Mouse (Mus musculus) myocyte (in vitro differentiated cells): ENCODE results near the gene Tmem43. TPM values are rescaled to one million over a fixed set of nuclear protein-coding genes. Genes with fewer than 3 reads are reported as not detected.
"Not testable (repeated sequence)": the region's sequence is repeated elsewhere in the genome, so short reads cannot be mapped to it uniquely, and the experiment has no call there.

Experiments used
- H3K27me3 ChIP-seq: one replicate; pipeline ENCODE4 v1.6.1; 2011; ENCODE audit not compliant: control insufficient read depth, insufficient read depth, insufficient read length
- H3K36me3 ChIP-seq: one replicate; pipeline ENCODE4 v1.6.1; 2011; ENCODE audit not compliant: control insufficient read depth, insufficient read depth
- H3K4me2 ChIP-seq: one replicate; pipeline ENCODE4 v1.6.1; 2011; ENCODE audit warnings: low read depth, control low read depth
- H3K4me3 ChIP-seq: one replicate; pipeline ENCODE4 v1.5.1; 2011; ENCODE audit warnings: mild to moderate bottlenecking, control low read depth, moderate library complexity
- H3K79me2 ChIP-seq: one replicate; pipeline ENCODE4 v1.6.1; 2011; ENCODE audit not compliant: control insufficient read depth, insufficient read depth
- H3ac ChIP-seq: one replicate; pipeline ENCODE4 v1.6.1; 2011; ENCODE audit not compliant: control insufficient read depth, insufficient read length
- CEBPB ChIP-seq: IDR thresholded peaks from 2 replicates; pipeline ENCODE4 v1.6.1; 2011; ENCODE audit warnings: mild to moderate bottlenecking, moderate library complexity; ENCODE audit not compliant: poor library complexity, insufficient read depth, severe bottlenecking
- E2F4 ChIP-seq: IDR thresholded peaks from one replicate; pipeline ENCODE4 v1.6.1; 2011; ENCODE audit warnings: mild to moderate bottlenecking, control low read depth, moderate library complexity; ENCODE audit not compliant: insufficient read depth
- MAX ChIP-seq: IDR thresholded peaks from one replicate; pipeline ENCODE4 v1.6.1; 2011; ENCODE audit warnings: low read depth, mild to moderate bottlenecking, control low read depth
- MYOD1 ChIP-seq, 3 experiments: IDR thresholded peaks; one replicate each; pipeline ENCODE4 v1.6.1; 2011; ENCODE audit warnings: control low read depth in 2 of 3, low read depth in 2 of 3, mild to moderate bottlenecking in 2 of 3, moderate library complexity in 1 of 3; ENCODE audit not compliant: insufficient read length in 2 of 3, control insufficient read depth in 1 of 3
- MYOG ChIP-seq, 3 experiments: IDR thresholded peaks; one replicate each; pipeline ENCODE4 v1.6.1; 2011; ENCODE audit warnings: control low read depth in 2 of 3, low read depth in 2 of 3, mild to moderate bottlenecking in 2 of 3; ENCODE audit not compliant: insufficient read length in 2 of 3, control insufficient read depth in 1 of 3, insufficient read depth in 1 of 3
- POLR2A ChIP-seq: IDR thresholded peaks from one replicate; pipeline ENCODE4 v1.6.1; 2011; ENCODE audit warnings: low read depth, mild to moderate bottlenecking, control low read depth, moderate library complexity; ENCODE audit not compliant: insufficient read length
- POLR2AphosphoS2 ChIP-seq: IDR thresholded peaks from one replicate; pipeline ENCODE4 v1.6.1; 2011; ENCODE audit warnings: low read depth, control low read depth; ENCODE audit not compliant: insufficient read length
- REST ChIP-seq: IDR thresholded peaks from one replicate; pipeline ENCODE4 v1.6.1; 2011; ENCODE audit warnings: mild to moderate bottlenecking, control low read depth, moderate library complexity; ENCODE audit not compliant: insufficient read depth, insufficient read length
- SRF ChIP-seq: IDR thresholded peaks from one replicate; pipeline ENCODE4 v1.6.1; 2011; ENCODE audit warnings: low read depth; ENCODE audit not compliant: control insufficient read depth, insufficient read length
- TCF12 ChIP-seq: IDR thresholded peaks from one replicate; pipeline ENCODE4 v1.6.1; 2011; ENCODE audit warnings: mild to moderate bottlenecking, control low read depth; ENCODE audit not compliant: poor library complexity, insufficient read depth, severe bottlenecking
- TCF3 ChIP-seq: IDR thresholded peaks from one replicate; pipeline ENCODE4 v1.6.1; 2011; ENCODE audit warnings: low read depth, control low read depth; ENCODE audit not compliant: insufficient read length
- USF1 ChIP-seq: IDR thresholded peaks from one replicate; pipeline ENCODE4 v1.6.1; 2011; ENCODE audit warnings: low read depth, mild to moderate bottlenecking, control low read depth, moderate library complexity
- polyA plus RNA-seq: library from polyadenylated mRNA; unstranded; fragments of >200 nt; fragmentation: generic; extraction: Trizol; gene quantifications from one replicate; pipeline ENCODE4 v1.2.1, GENCODE M21; 2012; ENCODE audit warnings: missing spikeins

The Tmem43 gene
- polyA plus RNA-seq, 1 experiment, result 84.1 TPM

- Histone ChIP-seq H3ac (no peak overlapping the region), H3K27me3 (no peaks in the 10 kb centered on the region), H3K4me3 (no peak overlapping the region), H3K4me2 (no peak overlapping the region), H3K79me2 (peaks cover 16% of the 10 kb centered on the region), H3K36me3 (peaks cover 26% of the 10 kb centered on the region)
- TF ChIP-seq POLR2A, result no peak
- TF ChIP-seq TCF12, result no peak
- TF ChIP-seq REST, result no peak
- no peak for TF ChIP-seq MYOD1 (IDR thresholded peaks at IDR 0.05; ENCODE audit: control insufficient read depth in 1 of 3, insufficient read length in 2 of 3, low read depth in 2 of 3)
- no peak for TF ChIP-seq E2F4
- TF ChIP-seq USF1, result no peak
Measured at GRCm38 (mm10) chr6:91467106-91467505, 6.4 kb upstream of the Tmem43 start.

GRCm38 (mm10) chr6:91470712-91471111, 2.8 kb upstream of the Tmem43 start:
- Histone ChIP-seq H3ac (no peak overlapping the region), H3K79me2 (peaks cover 45% of the 10 kb centered on the region), H3K4me3 (no peak overlapping the region), H3K27me3 (no peaks in the 10 kb centered on the region), H3K36me3 (peaks cover 13% of the 10 kb centered on the region), H3K4me2 (no peak overlapping the region)
- TF ChIP-seq POLR2AphosphoS2, result no peak
- TF ChIP-seq POLR2A, result no peak
- TF ChIP-seq REST, result no peak
- no peak for TF ChIP-seq TCF3
- no peak for TF ChIP-seq MYOD1 (IDR thresholded peaks at IDR 0.05; ENCODE audit: control insufficient read depth in 1 of 3, insufficient read length in 2 of 3, low read depth in 2 of 3)
- TF ChIP-seq USF1, result no peak
- TF ChIP-seq MYOG (IDR thresholded peaks at IDR 0.05; ENCODE audit: control insufficient read depth in 1 of 3, insufficient read depth in 1 of 3, insufficient read length in 2 of 3, low read depth in 2 of 3), result no peak
- TF ChIP-seq E2F4, result no peak
- no peak for TF ChIP-seq CEBPB
- TF ChIP-seq MAX, result no peak
- TF ChIP-seq SRF, result no peak
- no peak for TF ChIP-seq TCF12

GRCm38 (mm10) chr6:91471427-91471826, 2.1 kb upstream of the Tmem43 start:
- Histone ChIP-seq H3K79me2 (peaks cover 53% of the 10 kb centered on the region), H3K36me3 (peaks cover 13% of the 10 kb centered on the region)
- H3ac ChIP-seq, H3K4me2 ChIP-seq, H3K27me3 ChIP-seq, H3K4me3 ChIP-seq: not testable (repeated sequence)

- TF ChIP-seq POLR2A, result no peak
- no peak for TF ChIP-seq MYOG (IDR thresholded peaks at IDR 0.05; ENCODE audit: control insufficient read depth in 1 of 3, insufficient read depth in 1 of 3, insufficient read length in 2 of 3, low read depth in 2 of 3)
- no peak for TF ChIP-seq REST
- TF ChIP-seq POLR2AphosphoS2, result no peak
- Histone ChIP-seq H3K4me3 (peak overlapping the region; percentile 93), H3K27me3 (no peaks in the 10 kb centered on the region), H3K79me2 (peaks cover 62% of the 10 kb centered on the region), H3K36me3 (peaks cover 5% of the 10 kb centered on the region), H3ac (peak overlapping the region; percentile 30), H3K4me2 (peak overlapping the region; percentile 94)
Measured at GRCm38 (mm10) chr6:91472319-91472718, 1.2 kb upstream of the Tmem43 start.

- Histone ChIP-seq H3K79me2 (peaks cover 62% of the 10 kb centered on the region), H3K4me3 (peak overlapping the region; percentile 93), H3K36me3 (peaks cover 13% of the 10 kb centered on the region), H3K4me2 (peak overlapping the region; percentile 91), H3ac (peak overlapping the region; percentile 30), H3K27me3 (no peaks in the 10 kb centered on the region)
- TF ChIP-seq REST, result peak; percentile 26
- TF ChIP-seq SRF, result no peak
Measured at GRCm38 (mm10) chr6:91473805-91474440, 420 bp downstream of the Tmem43 start.
